22 mouse cellular contexts compared by ENCODE assay signal in genomic region chr6:35269643-35270042, GRCm38 (mm10). TPM values are rescaled to one million over a fixed set of nuclear protein-coding genes. Genes with fewer than 3 reads are reported as not detected.
DNase-seq lines count a peak whose midpoint lies in the region; ATAC-seq and TF ChIP-seq lines count a peak whose summit lies in the region.
"Had no signal": no experiment of that assay in that cellular context is flagged by ENCODE, and none has a peak within 500 bp of the region (broad histone marks: within the 10 kb centered on the region; RNA-seq: fewer than 3 reads in every experiment).

No protein-coding gene starts in this region.

- no peak for TF ChIP-seq CTCF in ES-Bruce4 (IDR thresholded peaks at IDR 0.05; ENCODE audit: low read depth, low read length)
- TF ChIP-seq CTCF in stomach, postnatal 0 days (IDR thresholded peaks at IDR 0.05; ENCODE audit: low read depth): no peak

- no peaks in the 10 kb centered on the region for H3K27me3 ChIP-seq in liver, embryonic 11.5 days (replicated peaks; ENCODE audit: control insufficient read depth, insufficient read depth, low read length)
- no peaks in the 10 kb centered on the region for H3K27me3 ChIP-seq in ES-Bruce4 (ENCODE audit: control insufficient read depth, insufficient read depth, low read length, poor library complexity, severe bottlenecking)
- no peaks in the 10 kb centered on the region for H3K27me3 ChIP-seq in stomach, postnatal 0 days (ENCODE audit: control insufficient read depth, insufficient read depth, low read length)
- H3K27me3 ChIP-seq: embryonic facial prominence, embryonic 15.5 days; heart, embryonic 15.5 days had no signal

- in situ Hi-C loops in ES-E14 (cut with MboI; ENCODE audit: low sequenced_read_pairs in 2 of 2, unreplicated experiment in 2 of 2): no loop called here

- no peak overlapping the region for H3K27ac ChIP-seq in liver, embryonic 11.5 days (ENCODE audit: low read depth, low read length)
- H3K27ac ChIP-seq in ES-Bruce4 (ENCODE audit: insufficient read depth, low read length) (no peak overlapping the region), ES-E14 (ENCODE audit: insufficient read depth, low read depth, low read length, poor library complexity, severe bottlenecking) (no peak overlapping the region)
- H3K27ac ChIP-seq in stomach, postnatal 0 days (replicated peaks): no peak overlapping the region
- H3K27ac ChIP-seq: embryonic facial prominence, embryonic 15.5 days; forebrain, embryonic 10.5 days; gastrocnemius, adult 2 months; heart, embryonic 15.5 days; hindbrain, embryonic 10.5 days; hindbrain, embryonic 14.5 days had no signal

- DNase-seq in liver: peak; percentile 35
- DNase-seq in liver, embryonic 11.5 days (ENCODE audit: low spot score): no peak
- peak; percentile 43 for DNase-seq in ES-E14 (ENCODE audit: low read depth, low spot score)
- DNase-seq in stomach, postnatal 0 days (ENCODE audit: low spot score): no peak
- DNase-seq: adrenal gland, postnatal 14 days; cerebellum, adult 18-20 months; cerebellum, adult 9-11 months; cerebellum, postnatal 36 days; gastrocnemius, adult 2 months; gastrocnemius, postnatal 25 days had no signal

- no peaks in the 10 kb centered on the region for H3K9me3 ChIP-seq in liver, embryonic 11.5 days (ENCODE audit: control insufficient read depth, low read length)
- no peaks in the 10 kb centered on the region for H3K9me3 ChIP-seq in ES-Bruce4 (replicated peaks; ENCODE audit: control insufficient read depth, insufficient read depth, low read length, poor library complexity, severe bottlenecking)
- no peaks in the 10 kb centered on the region for H3K9me3 ChIP-seq in ES-E14 (ENCODE audit: control insufficient read depth, insufficient read depth, low read depth, low read length)
- no peaks in the 10 kb centered on the region for H3K9me3 ChIP-seq in stomach, postnatal 0 days (ENCODE audit: control insufficient read depth, low read length)
- H3K9me3 ChIP-seq: embryonic facial prominence, embryonic 15.5 days; forebrain, embryonic 10.5 days; heart, embryonic 15.5 days; hindbrain, embryonic 10.5 days had no signal

- ATAC-seq in liver, embryonic 11.5 days (replicated peaks; ENCODE audit: low FRiP score): no peak
- ATAC-seq in cerebellum, adult (ENCODE audit: insufficient number of reproducible peaks, low FRiP score, low TSS enrichment): no peak
- ATAC-seq in stomach, postnatal 0 days (ENCODE audit: low FRiP score, low TSS enrichment): no peak
- ATAC-seq: activated CD4-positive, CD25-positive, alpha-beta regulatory T cell, adult 4 months; forebrain, embryonic 14.5 days; intestine, embryonic 16.5 days had no signal

- no peak overlapping the region for H3K4me2 ChIP-seq in liver, embryonic 11.5 days
- no peak overlapping the region for H3K4me2 ChIP-seq in stomach, postnatal 0 days (replicated peaks; ENCODE audit: low read depth)
- H3K4me2 ChIP-seq: embryonic facial prominence, embryonic 15.5 days; heart, embryonic 15.5 days; hindbrain, embryonic 14.5 days had no signal

- TF ChIP-seq EP300 in ES-Bruce4 (IDR thresholded peaks at IDR 0.05; ENCODE audit: insufficient read depth, low read depth, low read length): no peak
- no peak for TF ChIP-seq EP300 in stomach, postnatal 0 days (optimal IDR thresholded peaks at IDR 0.05)

- H3K36me3 ChIP-seq in liver, embryonic 11.5 days (ENCODE audit: control insufficient read depth, insufficient read depth, low read length): no peaks in the 10 kb centered on the region
- H3K36me3 ChIP-seq in ES-Bruce4 (ENCODE audit: control insufficient read depth, insufficient read depth, low read length, poor library complexity, severe bottlenecking) (no peaks in the 10 kb centered on the region), ES-E14 (ENCODE audit: control insufficient read depth, insufficient read depth, low read length, poor library complexity, severe bottlenecking) (no peaks in the 10 kb centered on the region)
- no peaks in the 10 kb centered on the region for H3K36me3 ChIP-seq in stomach, postnatal 0 days (ENCODE audit: control insufficient read depth, insufficient read depth, low read length)
- H3K36me3 ChIP-seq: embryonic facial prominence, embryonic 15.5 days; heart, embryonic 15.5 days had no signal

- WGBS in liver, embryonic 11.5 days: 65% methylated on average over 13 of the region's 13 CpGs
- WGBS in stomach, postnatal 0 days: 75% methylated on average over 13 of the region's 13 CpGs

- H3K4me3 ChIP-seq in liver, embryonic 11.5 days (ENCODE audit: low read depth, low read length): no peak overlapping the region
- H3K4me3 ChIP-seq in ES-Bruce4 (ENCODE audit: low read depth, low read length) (peak overlapping the region; percentile 35), ES-E14 (ENCODE audit: insufficient read depth in 1 of 2, low read depth in 1 of 2, low read length in 2 of 2, poor library complexity in 1 of 2, severe bottlenecking in 1 of 2) (peak overlapping the region; percentile 14 to 41; a peak in 2 of 4 replicates)
- H3K4me3 ChIP-seq in stomach, postnatal 0 days (ENCODE audit: low read depth, low read length): no peak overlapping the region
- H3K4me3 ChIP-seq: embryonic facial prominence, embryonic 15.5 days; erythroblast, embryonic 14.5 days; forebrain, embryonic 10.5 days; gastrocnemius, adult 2 months; heart, embryonic 15.5 days; hindbrain, embryonic 10.5 days had no signal

- no peak for TF ChIP-seq POLR2A in ES-Bruce4 (IDR thresholded peaks at IDR 0.05; ENCODE audit: insufficient read depth, low read length)

- H3K9ac ChIP-seq in liver, embryonic 11.5 days (ENCODE audit: low read depth, low read length): no peak overlapping the region
- H3K9ac ChIP-seq in ES-Bruce4 (ENCODE audit: low read depth, poor library complexity, severe bottlenecking) (no peak overlapping the region), ES-E14 (ENCODE audit: insufficient read depth, low read depth, low read length, poor library complexity, severe bottlenecking) (peak overlapping the region; percentile 36; the same call in 1 of the 2 replicates)
- no peak overlapping the region for H3K9ac ChIP-seq in stomach, postnatal 0 days (ENCODE audit: low read length)
- H3K9ac ChIP-seq: embryonic facial prominence, embryonic 15.5 days; heart, embryonic 15.5 days; hindbrain, embryonic 14.5 days had no signal

- no peaks in the 10 kb centered on the region for H3K4me1 ChIP-seq in liver, embryonic 11.5 days (replicated peaks; ENCODE audit: control insufficient read depth, insufficient read depth, low read length)
- H3K4me1 ChIP-seq in ES-Bruce4 (ENCODE audit: control insufficient read depth, insufficient read depth, low read length) (no peaks in the 10 kb centered on the region), ES-E14 (ENCODE audit: control insufficient read depth in 2 of 2, insufficient read depth in 2 of 2, low read length in 2 of 2, poor library complexity in 1 of 2) (peaks cover 2 to 8% of the 10 kb centered on the region in 2 experiments; a peak in 1 of 4 replicates)
- H3K4me1 ChIP-seq in stomach, postnatal 0 days (replicated peaks; ENCODE audit: control insufficient read depth, insufficient read depth): no peaks in the 10 kb centered on the region
- H3K4me1 ChIP-seq: embryonic facial prominence, embryonic 15.5 days; forebrain, embryonic 10.5 days; hindbrain, embryonic 10.5 days had no signal

TF ChIP-seq in ES-E14, 5 proteins besides CTCF, POLR2A, EP300 and RAD21:
- TF ChIP-seq ZC3H11A (IDR thresholded peaks at IDR 0.05; ENCODE audit: borderline replicate concordance, low read depth, low read length) (no peak), ZNF384 (IDR thresholded peaks at IDR 0.05; ENCODE audit: low read depth, low read length) (no peak), MAFK (IDR thresholded peaks at IDR 0.05; ENCODE audit: insufficient read depth, low read depth, low read length) (no peak), HCFC1 (IDR thresholded peaks at IDR 0.05; ENCODE audit: borderline replicate concordance, insufficient read depth, low read length) (no peak), CHD2 (IDR thresholded peaks at IDR 0.05; ENCODE audit: low read depth, low read length) (no peak)

RNA-seq across cellular contexts. Expression of gene Slc13a4, which starts 38.3 kb away (rescaled TPM):
- 0.15 and 0.31 TPM in 2 replicates for polyA plus RNA-seq in liver, embryonic 11.5 days (2014; fragmentation: Nextera tagmentation; extraction: Ambion mirVana)
- polyA plus RNA-seq in ES-Bruce4 (2011; ENCODE audit: insufficient read depth, insufficient read length, low read depth, missing spikeins): 1.1 and 1.2 TPM in 2 replicates
- total RNA-seq in ES-E14 (2012; rRNA removed): 1.5 and 1.7 TPM in 2 replicates
- 0.12 and 0.21 TPM in 2 replicates for polyA plus RNA-seq in stomach, postnatal 0 days (2015; fragmentation: Nextera tagmentation; extraction: Ambion mirVana)
- total RNA-seq: granulocyte monocyte progenitor cell, adult 5-6 weeks had no signal
- polyA plus RNA-seq: erythroblast, embryonic 14.5 days had no signal

RNA-seq across cellular contexts. Expression of gene Fam180a, which starts 56.3 kb away (rescaled TPM):
- not detected in 2 replicates for polyA plus RNA-seq in liver, embryonic 11.5 days (2014; fragmentation: Nextera tagmentation; extraction: Ambion mirVana)
- not detected in 2 replicates for polyA plus RNA-seq in ES-Bruce4 (2011; ENCODE audit: insufficient read depth, insufficient read length, low read depth, missing spikeins)
- 0.13 TPM in 1 of 2 replicates, not detected in the other for total RNA-seq in ES-E14 (2012; rRNA removed)
- 0.97 and 1.6 TPM in 2 replicates for polyA plus RNA-seq in stomach, postnatal 0 days (2015; fragmentation: Nextera tagmentation; extraction: Ambion mirVana)
- total RNA-seq: granulocyte monocyte progenitor cell, adult 5-6 weeks had no signal
- polyA plus RNA-seq: activated CD4-positive, CD25-positive, alpha-beta regulatory T cell, adult 4 months; erythroblast, embryonic 14.5 days; forebrain, embryonic 10.5 days; hindbrain, embryonic 10.5 days had no signal

Comparison
In these comparisons a context has a peak if more than half of its experiments do, and no peak if none do; other contexts are left out.
1. DNase-seq: peak in liver (single experiment) and ES-E14 (single experiment); none in liver, embryonic 11.5 days (single experiment) and stomach, postnatal 0 days (single experiment).
2. H3K4me3 ChIP-seq: peak in ES-Bruce4 (single experiment) and ES-E14 (2 of 2); none in liver, embryonic 11.5 days (single experiment) and stomach, postnatal 0 days (single experiment).